Mouse (Mus musculus): ENCODE data around the gene Ccser1. TPM values are rescaled to one million over a fixed set of nuclear protein-coding genes. Genes with fewer than 3 reads are reported as not detected.

The Ccser1 gene
- polyA plus RNA-seq, 1 experiment from 2014 or later: 2.2 TPM

- H3K27ac ChIP-seq (ENCODE audit: poor library complexity, severe bottlenecking): no peak overlapping the region
- 70% methylated on average over 5 of the region's 5 CpGs for WGBS
These were observed 550.2 kb downstream of the Ccser1 start for GRCm38 (mm10) chr6:61730088-61730880.

DNA sequence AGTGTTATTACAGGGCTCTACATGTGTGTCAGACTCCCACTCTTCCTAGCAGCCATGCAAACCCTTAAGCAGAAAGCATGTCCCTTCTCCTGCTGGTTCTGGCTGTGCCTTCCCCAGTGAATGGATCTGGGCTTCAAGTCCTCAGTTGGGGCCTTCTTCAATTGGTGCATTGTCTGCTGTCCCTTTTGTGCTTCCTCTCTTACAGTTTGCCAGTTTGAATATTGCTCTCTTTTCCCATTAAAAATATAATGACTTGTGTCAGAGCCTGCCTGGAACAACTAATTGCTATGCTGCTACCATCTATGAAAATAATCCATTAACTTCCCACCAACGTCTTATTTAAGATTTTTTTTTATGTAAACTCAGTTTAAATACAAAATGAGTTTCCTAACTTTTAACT is 566.2 kb downstream of the Ccser1 start:
- Histone ChIP-seq H3K9ac (no peak overlapping the region), H3K27ac (ENCODE audit: poor library complexity, severe bottlenecking) (no peak overlapping the region), H3K9me3 (replicated peaks) (no peaks in the 10 kb centered on the region), H3K4me1 (replicated peaks) (no peaks in the 10 kb centered on the region), H3K27me3 (replicated peaks) (no peaks in the 10 kb centered on the region), H3K36me3 (no peaks in the 10 kb centered on the region), H3K4me2 (no peak overlapping the region), H3K4me3 (no peak overlapping the region)
- 74% methylated on average over 1 of the region's 1 CpGs for WGBS
- no peak for ATAC-seq (ENCODE audit: insufficient number of reproducible peaks, low FRiP score)

More at GRCm38 (mm10) chr6:61730088-61730880, 550.2 kb downstream of the Ccser1 start:
- no peak overlapping the region for H3K4me3 ChIP-seq
- no peaks in the 10 kb centered on the region for H3K4me1 ChIP-seq (replicated peaks)
- no peak overlapping the region for H3K9ac ChIP-seq
- ATAC-seq (ENCODE audit: insufficient number of reproducible peaks, low FRiP score): no peak
- no peaks in the 10 kb centered on the region for H3K27me3 ChIP-seq (replicated peaks)
- no peaks in the 10 kb centered on the region for H3K36me3 ChIP-seq
- no peaks in the 10 kb centered on the region for H3K9me3 ChIP-seq (replicated peaks)
- no peak overlapping the region for H3K4me2 ChIP-seq

DNA sequence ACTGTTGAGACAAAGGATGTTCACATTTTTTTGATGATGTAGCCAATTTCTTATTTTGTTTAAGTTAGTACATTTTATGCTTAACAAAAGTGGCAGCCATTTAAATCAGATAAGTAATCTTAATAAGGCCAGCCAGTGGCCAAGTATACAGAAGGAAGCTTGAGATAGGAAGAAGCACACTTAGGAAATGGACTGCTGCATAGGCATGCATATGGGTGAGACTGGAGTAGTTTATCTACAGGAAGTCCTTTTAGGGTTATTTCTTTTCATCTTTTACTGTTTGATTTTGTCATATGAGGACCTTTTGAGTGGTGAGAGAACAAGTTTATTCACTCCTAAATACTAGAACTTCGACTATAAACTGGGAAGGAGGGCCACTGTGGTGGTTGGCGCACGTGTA is 582.0 kb downstream of the Ccser1 start:
- no peaks in the 10 kb centered on the region for H3K4me1 ChIP-seq (replicated peaks)
- no peak overlapping the region for H3K4me3 ChIP-seq
- no peak for ATAC-seq (ENCODE audit: insufficient number of reproducible peaks, low FRiP score)
- H3K36me3 ChIP-seq: no peaks in the 10 kb centered on the region
- no peak overlapping the region for H3K9ac ChIP-seq
- no peak overlapping the region for H3K4me2 ChIP-seq
- H3K27me3 ChIP-seq (replicated peaks): no peaks in the 10 kb centered on the region
- WGBS: 89% methylated on average over 3 of the region's 3 CpGs
- H3K9me3 ChIP-seq (replicated peaks): no peaks in the 10 kb centered on the region
- no peak overlapping the region for H3K27ac ChIP-seq (ENCODE audit: poor library complexity, severe bottlenecking)

DNA sequence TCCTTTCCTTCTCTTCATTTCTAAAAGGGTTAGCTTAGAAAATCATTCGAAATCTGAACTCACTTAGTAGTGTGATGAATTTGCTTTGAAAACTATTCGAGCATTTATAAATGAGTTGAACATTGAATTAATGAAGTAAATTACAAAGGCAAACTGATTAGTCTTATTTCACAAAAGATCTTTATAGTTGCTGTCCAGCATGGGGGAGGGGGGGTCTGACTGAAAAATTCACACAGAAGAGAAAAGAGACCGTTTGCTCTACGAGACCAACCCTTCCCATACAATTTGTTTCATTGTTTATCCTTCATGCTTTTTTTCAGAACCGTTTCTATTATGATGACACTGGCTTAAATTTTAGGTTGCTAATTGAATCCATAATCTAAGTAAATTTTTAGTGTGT is 583.3 kb downstream of the Ccser1 start:
- Histone ChIP-seq H3K4me2 (no peak overlapping the region), H3K4me3 (no peak overlapping the region), H3K9me3 (replicated peaks) (no peaks in the 10 kb centered on the region), H3K27me3 (replicated peaks) (no peaks in the 10 kb centered on the region), H3K4me1 (replicated peaks) (no peaks in the 10 kb centered on the region), H3K27ac (ENCODE audit: poor library complexity, severe bottlenecking) (no peak overlapping the region), H3K9ac (no peak overlapping the region), H3K36me3 (no peaks in the 10 kb centered on the region)
- no peak for ATAC-seq (ENCODE audit: insufficient number of reproducible peaks, low FRiP score)
- WGBS: 84% methylated on average over 5 of the region's 5 CpGs

DNA sequence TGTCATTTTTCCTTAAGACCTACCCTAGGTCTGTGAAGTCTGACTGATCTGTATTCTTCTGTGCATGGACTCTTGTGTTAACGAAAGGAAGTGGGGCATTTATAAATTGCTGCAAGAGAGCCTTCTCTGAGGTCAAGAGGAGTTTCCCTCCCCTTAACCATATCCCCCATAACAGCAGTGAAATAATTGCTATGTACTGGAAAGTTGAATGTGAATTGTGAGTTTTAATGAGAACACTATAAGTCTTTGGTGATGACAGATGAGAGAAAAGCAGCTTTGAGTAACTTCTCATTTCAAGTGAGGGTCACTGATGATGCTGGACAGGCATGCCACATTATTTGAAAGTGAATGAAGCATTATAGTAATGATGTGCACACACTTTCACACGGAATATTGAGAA is 585.7 kb downstream of the Ccser1 start:
- H3K4me1 ChIP-seq (replicated peaks): no peaks in the 10 kb centered on the region
- H3K9me3 ChIP-seq (replicated peaks): no peaks in the 10 kb centered on the region
- no peak overlapping the region for H3K4me2 ChIP-seq
- H3K4me3 ChIP-seq: no peak overlapping the region
- 84% methylated on average over 2 of the region's 2 CpGs for WGBS
- H3K36me3 ChIP-seq: no peaks in the 10 kb centered on the region
- H3K9ac ChIP-seq: no peak overlapping the region
- ATAC-seq (ENCODE audit: insufficient number of reproducible peaks, low FRiP score): no peak
- H3K27me3 ChIP-seq (replicated peaks): no peaks in the 10 kb centered on the region
- no peak overlapping the region for H3K27ac ChIP-seq (ENCODE audit: poor library complexity, severe bottlenecking)

DNA sequence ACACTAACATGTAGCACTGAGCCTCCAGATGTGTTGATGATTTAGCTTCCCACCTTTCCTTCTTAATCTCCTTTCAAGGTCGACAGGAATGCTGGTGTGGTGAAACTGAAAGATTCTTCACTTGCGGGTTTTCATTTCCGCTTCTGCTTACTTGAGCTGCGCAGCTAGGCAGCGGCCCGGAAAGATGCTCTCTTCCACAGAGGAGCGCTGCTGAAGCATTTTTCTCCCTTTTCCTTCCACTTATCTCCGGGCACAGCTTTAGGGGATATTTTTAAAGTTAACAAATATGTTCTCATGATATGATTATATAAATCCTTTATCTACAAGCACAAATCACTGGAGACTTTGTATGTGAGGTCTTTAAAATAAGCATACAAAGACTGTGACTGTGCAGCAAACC is 587.0 kb downstream of the Ccser1 start:
- ATAC-seq (ENCODE audit: insufficient number of reproducible peaks, low FRiP score): no peak
- H3K36me3 ChIP-seq: no peaks in the 10 kb centered on the region
- no peaks in the 10 kb centered on the region for H3K27me3 ChIP-seq (replicated peaks)
- no peaks in the 10 kb centered on the region for H3K9me3 ChIP-seq (replicated peaks)
- 70% methylated on average over 8 of the region's 8 CpGs for WGBS
- H3K4me3 ChIP-seq: no peak overlapping the region
- no peak overlapping the region for H3K4me2 ChIP-seq
- H3K27ac ChIP-seq (ENCODE audit: poor library complexity, severe bottlenecking): no peak overlapping the region
- no peaks in the 10 kb centered on the region for H3K4me1 ChIP-seq (replicated peaks)
- H3K9ac ChIP-seq: no peak overlapping the region

DNA sequence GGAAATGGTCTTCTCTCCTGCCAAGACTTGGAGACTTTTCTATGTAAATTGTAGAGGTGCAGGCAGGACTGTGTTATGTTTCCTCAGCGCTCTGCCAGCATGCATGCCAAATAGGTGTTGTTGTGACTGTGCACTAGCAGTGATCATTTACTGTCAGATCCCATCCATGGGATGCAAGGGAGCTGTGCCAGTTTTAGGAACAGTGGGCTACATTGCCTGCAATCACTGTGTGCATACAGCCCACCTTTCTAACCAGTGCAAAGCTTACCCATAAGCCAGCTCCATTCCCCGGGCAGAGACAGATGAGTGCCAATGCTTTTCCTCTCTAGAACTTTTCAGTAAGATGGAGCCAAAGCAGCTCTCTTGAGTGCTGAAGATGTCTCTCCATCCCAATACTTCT is 606.6 kb downstream of the Ccser1 start:
- H3K27me3 ChIP-seq (replicated peaks): no peaks in the 10 kb centered on the region
- H3K9me3 ChIP-seq (replicated peaks): no peaks in the 10 kb centered on the region
- H3K27ac ChIP-seq (ENCODE audit: poor library complexity, severe bottlenecking): no peak overlapping the region
- 89% methylated on average over 2 of the region's 2 CpGs for WGBS
- no peak overlapping the region for H3K4me3 ChIP-seq
- no peak overlapping the region for H3K4me2 ChIP-seq
- ATAC-seq (ENCODE audit: insufficient number of reproducible peaks, low FRiP score): no peak
- H3K36me3 ChIP-seq: no peaks in the 10 kb centered on the region
- no peaks in the 10 kb centered on the region for H3K4me1 ChIP-seq (replicated peaks)
- no peak overlapping the region for H3K9ac ChIP-seq

DNA sequence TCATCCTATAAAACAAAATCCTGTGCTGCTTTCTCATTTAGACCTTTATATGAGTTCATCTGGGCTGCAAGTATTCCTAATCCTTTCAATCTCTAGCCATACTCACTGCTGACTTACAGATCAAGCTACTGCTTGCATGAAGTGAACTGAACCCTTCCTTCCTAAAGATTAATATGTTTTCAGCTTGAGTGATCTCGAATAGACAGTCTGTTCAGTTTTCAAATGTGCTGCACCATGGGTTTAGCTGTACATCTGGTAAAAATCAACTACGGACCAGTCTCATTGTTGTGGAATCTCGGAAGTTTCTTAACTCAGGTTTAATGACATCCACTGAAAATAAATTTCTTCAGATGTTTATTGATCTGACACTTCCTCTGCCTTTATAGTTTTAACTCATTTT is 620.8 kb downstream of the Ccser1 start:
- WGBS: 73% methylated on average over 3 of the region's 3 CpGs
- H3K4me2 ChIP-seq: no peak overlapping the region
- no peaks in the 10 kb centered on the region for H3K36me3 ChIP-seq
- no peak for ATAC-seq (ENCODE audit: insufficient number of reproducible peaks, low FRiP score)
- H3K27me3 ChIP-seq (replicated peaks): no peaks in the 10 kb centered on the region
- no peaks in the 10 kb centered on the region for H3K9me3 ChIP-seq (replicated peaks)
- H3K9ac ChIP-seq: no peak overlapping the region
- no peak overlapping the region for H3K27ac ChIP-seq (ENCODE audit: poor library complexity, severe bottlenecking)
- no peaks in the 10 kb centered on the region for H3K4me1 ChIP-seq (replicated peaks)
- H3K4me3 ChIP-seq: no peak overlapping the region

- Histone ChIP-seq H3K4me3 (no peak overlapping the region), H3K27me3 (replicated peaks) (no peaks in the 10 kb centered on the region), H3K9ac (no peak overlapping the region), H3K4me1 (replicated peaks) (no peaks in the 10 kb centered on the region), H3K4me2 (no peak overlapping the region), H3K27ac (ENCODE audit: poor library complexity, severe bottlenecking) (no peak overlapping the region), H3K36me3 (no peaks in the 10 kb centered on the region), H3K9me3 (replicated peaks) (no peaks in the 10 kb centered on the region)
- 74% methylated on average over 1 of the region's 1 CpGs for WGBS
- ATAC-seq (ENCODE audit: insufficient number of reproducible peaks, low FRiP score): no peak
These were observed 625.4 kb downstream of the Ccser1 start for GRCm38 (mm10) chr6:61805481-61805880.

DNA sequence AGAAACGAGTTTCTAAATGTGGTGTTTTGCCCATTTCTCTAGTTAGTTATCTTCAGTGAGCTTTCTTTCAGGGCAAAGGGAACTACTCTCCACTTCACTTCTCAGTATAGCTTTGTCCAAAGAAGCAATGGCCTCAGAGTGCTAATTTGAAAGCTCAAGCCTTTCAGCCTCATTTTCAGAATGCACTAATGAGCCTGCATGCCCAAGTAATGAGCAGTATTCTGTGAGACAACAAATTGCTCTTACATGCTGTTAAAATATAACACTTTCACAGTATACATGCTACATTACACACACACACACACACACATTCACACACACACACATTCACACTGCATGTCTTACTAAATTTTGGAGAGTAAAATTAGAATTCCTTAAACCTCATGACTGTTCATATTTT is 637.6 kb downstream of the Ccser1 start:
- H3K4me2 ChIP-seq: no peak overlapping the region
- no peak overlapping the region for H3K27ac ChIP-seq (ENCODE audit: poor library complexity, severe bottlenecking)
- H3K4me3 ChIP-seq: no peak overlapping the region
- no peak for ATAC-seq (ENCODE audit: insufficient number of reproducible peaks, low FRiP score)
- no peak overlapping the region for H3K9ac ChIP-seq
- no peaks in the 10 kb centered on the region for H3K36me3 ChIP-seq
- H3K27me3 ChIP-seq (replicated peaks): no peaks in the 10 kb centered on the region
- no peaks in the 10 kb centered on the region for H3K4me1 ChIP-seq (replicated peaks)
- WGBS: 49% methylated on average over 1 of the region's 1 CpGs
- no peaks in the 10 kb centered on the region for H3K9me3 ChIP-seq (replicated peaks)

- Histone ChIP-seq H3K36me3 (no peaks in the 10 kb centered on the region), H3K27me3 (replicated peaks) (no peaks in the 10 kb centered on the region), H3K4me3 (no peak overlapping the region), H3K4me2 (no peak overlapping the region), H3K27ac (ENCODE audit: poor library complexity, severe bottlenecking) (no peak overlapping the region), H3K9ac (no peak overlapping the region), H3K9me3 (replicated peaks) (no peaks in the 10 kb centered on the region), H3K4me1 (replicated peaks) (no peaks in the 10 kb centered on the region)
- no peak for ATAC-seq (ENCODE audit: insufficient number of reproducible peaks, low FRiP score)
- WGBS: 82% methylated on average over 1 of the region's 1 CpGs
These were observed 696.2 kb downstream of the Ccser1 start for GRCm38 (mm10) chr6:61876302-61876701.

GRCm38 (mm10) chr6:61898238-61898637 is 718.1 kb downstream of the Ccser1 start:
- Histone ChIP-seq H3K27ac (ENCODE audit: poor library complexity, severe bottlenecking) (no peak overlapping the region), H3K9ac (no peak overlapping the region), H3K27me3 (replicated peaks) (no peaks in the 10 kb centered on the region), H3K4me3 (no peak overlapping the region), H3K36me3 (no peaks in the 10 kb centered on the region), H3K4me2 (no peak overlapping the region), H3K4me1 (replicated peaks) (no peaks in the 10 kb centered on the region), H3K9me3 (replicated peaks) (no peaks in the 10 kb centered on the region)
- 73% methylated on average over 4 of the region's 4 CpGs for WGBS
- no peak for ATAC-seq (ENCODE audit: insufficient number of reproducible peaks, low FRiP score)

All from heart, embryonic 12.5 days (tissue).